Mouse (Mus musculus): ENCODE data around the gene H1f0.

- TF ChIP-seq GATA1 (IDR thresholded peaks at IDR 0.05; ENCODE audit: low read length) (no peak), TAL1 (IDR thresholded peaks at IDR 0.05; ENCODE audit: low read length) (no peak)
Observed at GRCm38 (mm10) chr15:78980084-78980483, 48.2 kb upstream of the H1f0 start.

All from erythroblast, embryonic 14.5 days (primary cell).